Mouse (Mus musculus) limb, embryonic 11.5 days (tissue): Measurements from ENCODE around the gene Lsamp. TPM values are rescaled to one million over a fixed set of nuclear protein-coding genes. Genes with fewer than 3 reads are reported as not detected.
A peak's percentile ranks its signal among the peaks of the same experiment; 100 is the strongest.

Experiments
- ATAC-seq: fragments of 200-750 bp; cut with Nextera tagmentation; 2 replicates; pipeline ENCODE4 v1.8.0; 2017; ENCODE audit warnings: low read depth; ENCODE audit not compliant: insufficient number of reproducible peaks, low FRiP score, low TSS enrichment
- DNase-seq: peaks from one replicate; pipeline ENCODE4 v3.0.0-alpha.2; 2015; ENCODE audit warnings: low spot score
- H3K27ac ChIP-seq: fragments of 300-500 bp; sonication (generic); replicated peaks from 2 replicates; pipeline ENCODE4 v1.5.1; 2014; ENCODE audit warnings: low read depth, mild to moderate bottlenecking, low read length
- H3K27me3 ChIP-seq: fragments of 300-500 bp; sonication (generic); 2 replicates; pipeline ENCODE4 v1.6.1; 2014; ENCODE audit warnings: mild to moderate bottlenecking, low read length, mixed read lengths; ENCODE audit not compliant: control insufficient read depth, insufficient read depth
- H3K36me3 ChIP-seq: fragments of 300-500 bp; sonication (generic); 2 replicates; pipeline ENCODE4 v1.6.1; 2014; ENCODE audit warnings: mild to moderate bottlenecking, low read length, moderate library complexity, mixed read lengths; ENCODE audit not compliant: control insufficient read depth, insufficient read depth
- H3K4me1 ChIP-seq: fragments of 300-500 bp; sonication (generic); 2 replicates; pipeline ENCODE4 v1.6.1; 2014; ENCODE audit warnings: low read length, mixed read lengths; ENCODE audit not compliant: control insufficient read depth, insufficient read depth
- H3K4me2 ChIP-seq: fragments of 300-500 bp; sonication (generic); 2 replicates; pipeline ENCODE4 v1.6.1; 2014; ENCODE audit warnings: low read depth, mild to moderate bottlenecking, moderate library complexity; ENCODE audit not compliant: severe bottlenecking
- H3K4me3 ChIP-seq: fragments of 300-500 bp; sonication (generic); 2 replicates; pipeline ENCODE4 v1.5.1; 2014; ENCODE audit warnings: low read depth, low read length
- H3K9ac ChIP-seq: fragments of 300-500 bp; sonication (generic); 2 replicates; pipeline ENCODE4 v1.6.1; 2014; ENCODE audit warnings: mild to moderate bottlenecking, low read length
- H3K9me3 ChIP-seq: fragments of 300-500 bp; sonication (generic); 2 replicates; pipeline ENCODE4 v1.6.1; 2016; ENCODE audit warnings: low read length; ENCODE audit not compliant: control insufficient read depth
- WGBS: fragments of 180-500 bp; shearing (Covaris S2); extraction: QIAGEN DNeasy Blood & Tissue Kit; methylation state at CpG from one replicate; pipeline ENCODE4 v1.1.7; 2014; 5-methylcytosine and 5-hydroxymethylcytosine counted together
- polyA plus RNA-seq: library from polyadenylated mRNA; unstranded; fragments of >200 nt; fragmentation: Nextera tagmentation; extraction: Ambion mirVana; gene quantifications from 2 replicates; pipeline ENCODE4 v1.2.1, GENCODE M21; 2014

Gene Lsamp
- polyA plus RNA-seq, 1 experiment from 2014 or later: 3.1 TPM

DNA sequence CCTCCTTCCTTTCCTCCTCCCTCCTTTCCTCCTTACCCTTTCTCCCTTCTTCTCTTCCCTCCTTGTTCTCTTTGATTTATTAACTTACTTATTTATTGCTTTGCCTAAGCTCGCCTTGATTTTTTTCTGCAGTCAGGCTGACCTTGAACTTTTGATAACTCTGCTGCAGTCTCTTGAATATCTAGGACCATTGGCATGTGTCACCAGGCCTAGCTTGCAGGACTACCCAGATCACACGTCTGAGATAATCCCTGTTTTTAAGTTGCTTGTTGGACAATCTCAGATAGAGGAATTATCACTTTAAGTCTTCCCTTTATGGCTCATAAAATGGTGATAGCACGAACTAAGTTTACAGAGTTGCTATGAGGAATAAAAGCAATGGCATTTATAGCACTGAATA, 1399.5 kb downstream of the Lsamp start:
- WGBS: 51% methylated on average over 3 of the region's 3 CpGs
- DNase-seq: no peak
- Histone ChIP-seq H3K9me3 (no peaks in the 10 kb centered on the region), H3K36me3 (no peaks in the 10 kb centered on the region), H3K4me1 (no peaks in the 10 kb centered on the region), H3K27me3 (no peaks in the 10 kb centered on the region), H3K4me3 (no peak overlapping the region), H3K9ac (no peak overlapping the region), H3K4me2 (no peak overlapping the region), H3K27ac (no peak overlapping the region)
- ATAC-seq: no peak

DNA sequence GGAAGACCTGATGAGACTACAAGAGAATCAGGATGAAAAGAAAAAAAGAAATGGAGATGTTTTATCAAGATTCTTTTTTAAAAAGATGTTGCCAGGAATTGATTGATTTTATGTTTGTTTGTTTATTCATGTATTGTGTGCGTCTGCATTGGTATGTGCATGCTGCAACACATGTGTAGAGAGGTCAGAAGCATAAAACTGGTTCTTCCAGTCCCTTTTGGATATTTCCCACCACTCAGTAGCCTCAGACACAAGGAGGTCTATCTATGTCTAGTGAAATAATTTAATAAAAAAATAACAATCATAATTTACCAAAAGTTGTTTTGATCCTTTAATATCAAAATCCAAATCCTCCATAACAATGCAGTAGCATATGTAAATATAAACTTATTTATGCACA, 1400.1 kb downstream of the Lsamp start:
- no peaks in the 10 kb centered on the region for H3K36me3 ChIP-seq
- H3K4me3 ChIP-seq: no peak overlapping the region
- WGBS: 83% methylated on average over 1 of the region's 1 CpGs
- no peak overlapping the region for H3K27ac ChIP-seq
- no peaks in the 10 kb centered on the region for H3K27me3 ChIP-seq
- ATAC-seq (no peak), DNase-seq (no peak)
- no peak overlapping the region for H3K4me2 ChIP-seq
- no peak overlapping the region for H3K9ac ChIP-seq
- H3K9me3 ChIP-seq: no peaks in the 10 kb centered on the region
- H3K4me1 ChIP-seq: no peaks in the 10 kb centered on the region

DNA sequence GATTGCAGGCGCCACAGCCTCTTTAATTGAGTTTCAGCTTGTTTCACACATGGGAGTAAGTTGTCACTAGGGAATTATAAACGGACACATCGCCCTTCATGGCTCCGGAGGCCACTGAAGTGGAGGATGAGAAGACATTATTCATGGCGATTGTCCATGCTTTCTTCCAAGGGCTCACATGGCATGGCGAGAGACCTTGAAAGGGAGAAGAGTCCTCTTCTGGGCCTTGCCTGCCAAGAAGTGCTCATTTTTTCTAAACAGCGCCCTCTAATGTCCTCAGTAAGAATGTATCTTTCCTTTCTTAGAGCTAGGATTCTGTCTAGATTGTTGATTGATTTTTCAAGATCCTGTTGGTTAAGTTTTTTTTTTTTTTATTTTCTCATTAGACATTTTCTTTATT, 1424.7 kb downstream of the Lsamp start:
- no peak overlapping the region for H3K9ac ChIP-seq
- no peak for ATAC-seq
- H3K27me3 ChIP-seq: no peaks in the 10 kb centered on the region
- DNase-seq: no peak
- H3K4me2 ChIP-seq: no peak overlapping the region
- H3K27ac ChIP-seq: no peak overlapping the region
- H3K4me1 ChIP-seq: no peaks in the 10 kb centered on the region
- H3K36me3 ChIP-seq: no peaks in the 10 kb centered on the region
- no peak overlapping the region for H3K4me3 ChIP-seq
- no peaks in the 10 kb centered on the region for H3K9me3 ChIP-seq
- WGBS: 57% methylated on average over 7 of the region's 7 CpGs

DNA sequence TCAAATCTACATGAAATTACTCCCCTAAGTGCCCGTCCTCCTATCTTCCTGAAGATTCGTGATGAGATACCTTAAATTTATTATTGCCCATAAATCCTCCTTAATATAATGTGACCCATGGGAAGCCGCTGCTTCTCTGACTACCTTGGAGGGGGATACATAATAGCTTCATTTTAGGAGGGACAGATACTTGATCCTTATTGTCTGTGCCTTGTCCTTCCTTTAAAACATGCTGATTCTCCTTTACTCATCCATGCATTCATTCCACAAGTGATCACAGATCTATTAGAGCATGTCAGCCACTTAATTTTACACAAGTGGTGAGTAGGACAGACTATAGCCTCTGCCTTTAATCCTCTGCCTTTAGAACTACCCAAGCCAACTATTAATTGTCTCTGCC, 1426.5 kb downstream of the Lsamp start:
- Histone ChIP-seq H3K27ac (no peak overlapping the region), H3K9ac (no peak overlapping the region), H3K27me3 (no peaks in the 10 kb centered on the region), H3K4me2 (no peak overlapping the region), H3K36me3 (no peaks in the 10 kb centered on the region), H3K4me1 (no peaks in the 10 kb centered on the region), H3K4me3 (no peak overlapping the region), H3K9me3 (no peaks in the 10 kb centered on the region)
- no peak for DNase-seq
- ATAC-seq: no peak
- 76% methylated on average over 3 of the region's 3 CpGs for WGBS

DNA sequence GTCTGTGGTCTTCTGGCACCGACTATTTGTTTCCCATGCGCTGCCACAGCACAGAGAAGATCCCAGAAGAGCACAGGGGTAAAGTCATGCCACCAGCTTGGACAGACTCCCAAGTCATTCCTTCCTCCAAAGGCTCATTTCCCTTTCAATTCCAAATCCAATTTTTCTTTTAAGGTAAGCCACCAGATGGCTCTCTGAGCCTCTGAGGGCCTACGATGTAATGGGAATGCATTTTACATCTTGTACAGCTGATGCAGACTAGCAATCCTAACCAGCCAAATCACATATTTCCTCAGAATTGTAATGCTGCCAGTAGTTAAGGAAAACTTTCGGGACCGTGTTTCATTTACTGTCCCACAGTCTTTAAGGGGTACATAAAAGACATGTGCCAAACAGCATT, 1433.2 kb downstream of the Lsamp start:
- H3K27ac ChIP-seq: no peak overlapping the region
- H3K27me3 ChIP-seq: no peaks in the 10 kb centered on the region
- no peaks in the 10 kb centered on the region for H3K4me1 ChIP-seq
- DNase-seq (no peak), ATAC-seq (no peak)
- H3K4me2 ChIP-seq: no peak overlapping the region
- no peaks in the 10 kb centered on the region for H3K9me3 ChIP-seq
- WGBS: 87% methylated on average over 5 of the region's 5 CpGs
- no peak overlapping the region for H3K4me3 ChIP-seq
- H3K9ac ChIP-seq: no peak overlapping the region
- H3K36me3 ChIP-seq: no peaks in the 10 kb centered on the region

DNA sequence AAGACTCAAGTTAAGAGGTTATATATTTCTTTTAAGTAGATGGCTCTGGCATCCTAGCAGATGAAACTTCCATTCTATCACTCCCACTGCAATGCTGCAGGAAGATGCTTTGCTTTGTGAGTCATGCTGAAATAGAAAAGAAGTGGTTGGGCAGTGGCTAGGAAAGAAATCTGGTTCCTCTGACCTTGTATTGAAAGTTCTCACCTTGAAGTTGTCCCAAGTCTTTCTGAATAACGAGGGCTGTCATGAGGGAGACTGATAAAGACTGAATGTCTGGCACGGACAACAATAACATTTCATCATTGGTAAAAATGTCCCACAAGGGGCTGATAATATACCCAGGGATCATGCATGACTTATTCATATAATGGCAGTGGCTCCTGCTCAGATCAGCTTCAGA, 1483.2 kb downstream of the Lsamp start:
- Histone ChIP-seq H3K4me1 (no peaks in the 10 kb centered on the region), H3K9me3 (no peaks in the 10 kb centered on the region), H3K36me3 (no peaks in the 10 kb centered on the region), H3K4me2 (no peak overlapping the region), H3K27me3 (no peaks in the 10 kb centered on the region), H3K27ac (no peak overlapping the region), H3K9ac (no peak overlapping the region), H3K4me3 (no peak overlapping the region)
- no peak for DNase-seq
- WGBS: 75% methylated on average over 2 of the region's 2 CpGs
- no peak for ATAC-seq

DNA sequence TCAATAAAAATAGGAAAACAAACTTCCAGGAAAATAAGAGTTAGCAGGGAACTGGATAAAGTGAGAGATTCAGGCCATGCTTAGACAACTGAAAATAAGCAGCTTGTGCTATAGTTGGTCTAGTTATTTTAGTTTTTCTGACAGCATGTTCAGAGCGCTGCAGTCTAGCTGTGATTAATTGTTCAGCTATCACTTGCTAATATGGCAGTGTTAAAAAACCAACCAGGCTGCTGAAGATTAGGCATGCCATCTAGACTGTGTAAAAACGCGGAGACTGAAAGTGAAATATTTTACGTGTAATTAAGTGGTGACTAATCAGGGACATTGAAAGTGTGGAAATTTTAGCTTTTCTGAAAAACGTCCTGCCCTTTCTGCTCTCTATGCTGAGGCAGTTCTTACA, 1494.5 kb downstream of the Lsamp start:
- Histone ChIP-seq H3K4me3 (no peak overlapping the region), H3K4me2 (no peak overlapping the region), H3K9me3 (no peaks in the 10 kb centered on the region), H3K9ac (no peak overlapping the region), H3K4me1 (no peaks in the 10 kb centered on the region), H3K36me3 (no peaks in the 10 kb centered on the region), H3K27me3 (no peaks in the 10 kb centered on the region), H3K27ac (no peak overlapping the region)
- WGBS: 68% methylated on average over 5 of the region's 5 CpGs
- ATAC-seq (no peak), DNase-seq (no peak)

DNA sequence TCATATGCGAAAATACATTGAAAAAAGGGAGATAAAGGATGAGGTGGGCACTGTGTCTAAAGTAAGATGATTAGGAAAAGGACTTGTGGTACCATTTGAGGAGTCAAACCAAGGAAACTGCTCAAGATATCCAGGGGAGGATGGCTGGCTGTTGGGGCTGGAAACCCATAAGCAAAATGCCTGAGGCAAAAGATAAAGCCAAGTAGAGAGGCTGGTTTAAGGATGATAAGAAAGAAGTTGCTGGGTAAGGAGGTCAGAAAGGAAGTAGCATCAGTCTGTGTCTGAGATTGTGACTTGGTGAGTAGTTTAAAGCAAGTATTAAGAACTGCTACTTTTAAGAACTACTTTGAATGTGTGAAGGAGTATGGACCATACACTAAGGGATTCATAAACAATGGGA, 1497.7 kb downstream of the Lsamp start:
- no peak overlapping the region for H3K4me2 ChIP-seq

DNA sequence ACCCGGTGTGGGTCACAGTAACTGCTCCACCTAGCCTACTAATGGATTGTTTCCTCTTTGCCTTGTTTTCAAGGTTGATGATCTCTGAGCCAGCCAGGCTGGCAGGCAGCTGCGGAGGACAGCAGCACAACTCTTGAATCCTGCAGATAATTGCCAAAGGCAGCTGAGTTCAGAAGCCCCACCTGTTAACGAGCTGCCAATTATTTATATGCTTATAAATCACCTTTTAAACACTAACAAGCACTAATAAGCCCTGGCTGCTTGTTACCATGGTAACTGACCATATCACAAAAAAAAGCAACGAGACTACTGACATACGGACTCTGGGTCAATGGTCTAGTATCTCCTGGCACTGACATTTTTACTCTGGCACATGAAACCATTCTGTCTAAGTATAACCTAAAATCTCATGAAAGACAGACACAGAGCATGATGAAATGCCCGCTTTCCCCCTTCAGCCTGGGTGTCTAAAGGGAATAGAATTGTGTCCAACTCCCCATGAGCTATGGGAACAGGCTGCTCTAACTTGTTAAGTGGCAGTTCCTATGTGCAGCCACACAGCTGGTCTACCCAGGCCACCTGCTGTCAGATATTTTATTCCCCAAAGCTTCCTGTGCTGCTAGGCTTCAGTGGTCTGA, 1526.9 kb downstream of the Lsamp start:
- no peak overlapping the region for H3K9ac ChIP-seq
- H3K4me2 ChIP-seq: 0 out of 2 replicates have a peak overlapping the region, but pooled peaks have one; percentile 7
- H3K27me3 ChIP-seq: no peaks in the 10 kb centered on the region
- ATAC-seq (peak; percentile 81), DNase-seq (peak; percentile 50)
- no peaks in the 10 kb centered on the region for H3K9me3 ChIP-seq
- H3K4me3 ChIP-seq: no peak overlapping the region
- H3K4me1 ChIP-seq: peaks cover 4% of the 10 kb centered on the region; the same call in 1 of the 2 replicates
- 19% methylated on average over 6 of the region's 6 CpGs for WGBS
- no peak overlapping the region for H3K27ac ChIP-seq
- no peaks in the 10 kb centered on the region for H3K36me3 ChIP-seq

More for the DNA sequence above, 1497.7 kb downstream of the Lsamp start:
- Histone ChIP-seq H3K4me3 (no peak overlapping the region), H3K27me3 (no peaks in the 10 kb centered on the region), H3K4me1 (no peaks in the 10 kb centered on the region), H3K27ac (no peak overlapping the region), H3K9ac (no peak overlapping the region), H3K9me3 (no peaks in the 10 kb centered on the region), H3K36me3 (no peaks in the 10 kb centered on the region)
- WGBS: 88% methylated on average over 1 of the region's 1 CpGs
- no peak for DNase-seq
- no peak for ATAC-seq
